Mouse (Mus musculus) kidney, embryonic 15.5 days (tissue): ENCODE results near the gene Bspry. TPM values are rescaled to one million over a fixed set of nuclear protein-coding genes. Genes with fewer than 3 reads are reported as not detected.

Experiments
- ATAC-seq: fragments of 200-750 bp; cut with Nextera tagmentation; replicated peaks from 2 replicates; pipeline ENCODE4 v1.8.0; 2017; ENCODE audit warnings: moderate TSS enrichment; ENCODE audit not compliant: low FRiP score
- H3K27ac ChIP-seq: fragments of 300-500 bp; sonication (generic); 2 replicates; pipeline ENCODE4 v1.5.1; 2015; ENCODE audit warnings: mild to moderate bottlenecking, inconsistent platforms
- H3K27me3 ChIP-seq: fragments of 300-500 bp; sonication (generic); 2 replicates; pipeline ENCODE4 v1.6.1; 2015; ENCODE audit warnings: inconsistent platforms
- H3K36me3 ChIP-seq: fragments of 300-500 bp; sonication (generic); 2 replicates; pipeline ENCODE4 v1.6.1; 2015; ENCODE audit warnings: inconsistent platforms
- H3K4me1 ChIP-seq: fragments of 300-500 bp; sonication (generic); 2 replicates; pipeline ENCODE4 v1.6.1; 2015; ENCODE audit warnings: inconsistent platforms
- H3K4me2 ChIP-seq: fragments of 300-500 bp; sonication (generic); 2 replicates; pipeline ENCODE4 v1.6.1; 2015; ENCODE audit warnings: moderate library complexity, mild to moderate bottlenecking, inconsistent platforms
- H3K4me3 ChIP-seq: fragments of 300-500 bp; sonication (generic); replicated peaks from 2 replicates; pipeline ENCODE4 v1.5.1; 2015; ENCODE audit warnings: mild to moderate bottlenecking, inconsistent platforms
- H3K9ac ChIP-seq: fragments of 300-500 bp; sonication (generic); 2 replicates; pipeline ENCODE4 v1.6.1; 2015; ENCODE audit warnings: mild to moderate bottlenecking, inconsistent platforms
- H3K9me3 ChIP-seq: fragments of 300-500 bp; sonication (generic); replicated peaks from 2 replicates; pipeline ENCODE4 v1.6.1; 2016; ENCODE audit warnings: inconsistent platforms
- WGBS: fragments of 180-500 bp; shearing (Covaris S2); methylation state at CpG from one replicate; pipeline ENCODE4 v1.1.7; 2015; ENCODE audit warnings: mixed read lengths; 5-methylcytosine and 5-hydroxymethylcytosine counted together
- polyA plus RNA-seq: library from polyadenylated mRNA; unstranded; fragments of >200 nt; fragmentation: Nextera tagmentation; extraction: Ambion mirVana; gene quantifications from 2 replicates; pipeline ENCODE4 v1.2.1, GENCODE M21; 2015

The Bspry gene
- polyA plus RNA-seq, 1 experiment from 2014 or later: 19.5 TPM

DNA sequence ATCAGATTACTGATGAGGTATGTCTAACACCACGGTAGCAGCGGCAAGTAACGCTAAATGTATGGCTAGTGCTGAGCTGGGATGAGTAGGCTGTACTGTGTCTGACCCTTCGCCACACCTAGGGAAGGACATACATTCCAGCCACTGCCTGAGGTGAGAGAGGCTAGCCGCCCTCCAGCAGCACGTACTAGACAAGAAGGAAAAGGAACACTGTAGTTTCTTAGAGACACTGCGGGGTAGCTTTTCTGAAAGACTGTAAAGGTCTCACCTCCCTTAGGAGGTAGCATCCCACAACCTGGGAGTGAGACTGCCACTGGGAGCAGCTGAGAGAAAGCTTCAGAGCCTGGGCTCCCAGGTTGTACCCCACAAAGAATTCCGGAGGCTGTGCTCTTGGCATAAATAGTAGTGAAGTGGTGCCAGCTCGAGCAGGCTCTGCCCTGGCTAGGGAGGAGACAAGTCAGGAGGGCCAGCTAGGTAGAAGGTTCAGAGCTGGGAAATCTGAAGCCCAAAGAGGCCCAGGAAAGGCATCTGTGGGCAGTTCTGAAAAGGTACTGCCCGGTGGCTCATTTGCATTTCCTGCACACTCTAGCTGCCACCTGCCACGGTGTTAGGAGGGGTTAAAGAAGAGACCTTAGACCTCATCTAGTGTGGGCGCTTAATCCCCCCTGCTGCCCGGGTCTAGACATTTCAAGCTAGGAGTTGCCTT, 38.7 kb downstream of the Bspry start:
- Histone ChIP-seq H3K4me1 (peaks cover 56% of the 10 kb centered on the region), H3K36me3 (peaks cover 24% of the 10 kb centered on the region), H3K4me2 (peak overlapping the region; percentile 82), H3K9ac (peak overlapping the region; percentile 69), H3K9me3 (no peaks in the 10 kb centered on the region), H3K27me3 (no peaks in the 10 kb centered on the region), H3K27ac (peak overlapping the region; percentile 95), H3K4me3 (peak overlapping the region; percentile 85)
- WGBS: 31% methylated on average over 13 of the region's 13 CpGs
- ATAC-seq: peak; percentile 28; the same call in 1 of the 2 replicates

DNA sequence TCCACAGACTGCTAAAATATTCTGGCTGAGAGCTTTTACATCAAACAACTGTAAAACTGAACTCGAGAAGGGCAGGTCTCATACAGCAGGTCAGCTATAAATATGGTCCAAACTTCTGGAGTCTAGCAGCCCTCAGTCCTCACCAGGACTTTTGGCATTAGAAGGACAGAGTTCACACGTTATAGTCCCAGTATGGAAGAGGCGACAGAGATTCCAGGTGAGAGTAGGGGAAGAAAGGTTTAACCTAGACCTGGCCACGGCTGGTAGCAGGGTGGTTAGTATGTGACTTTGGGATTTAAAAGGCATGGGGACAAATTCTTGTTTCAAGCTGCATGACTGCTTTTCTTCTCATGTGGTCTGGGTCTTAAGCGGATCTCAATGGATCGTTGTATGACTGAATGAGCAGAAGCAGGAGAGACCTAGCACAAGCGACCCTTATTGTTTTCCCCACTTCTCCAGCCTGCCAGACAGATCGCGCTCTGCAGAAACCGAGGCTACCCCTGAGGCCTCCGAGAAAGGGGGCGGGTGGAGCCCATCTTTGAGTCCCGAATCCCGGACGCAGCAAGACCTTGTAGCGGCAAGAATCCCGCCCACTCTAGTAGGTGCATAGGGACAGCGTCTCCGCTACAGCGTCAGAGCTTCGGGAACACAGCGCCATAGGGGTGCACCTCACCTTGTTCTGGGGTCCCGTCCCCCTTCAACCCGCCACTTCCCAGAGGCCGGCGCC, 39.4 kb downstream of the Bspry start:
- Histone ChIP-seq H3K27ac (peak overlapping the region; percentile 95), H3K4me1 (peaks cover 61% of the 10 kb centered on the region), H3K4me2 (peak overlapping the region; percentile 82), H3K27me3 (no peaks in the 10 kb centered on the region), H3K36me3 (peaks cover 20% of the 10 kb centered on the region), H3K9me3 (no peaks in the 10 kb centered on the region), H3K9ac (peak overlapping the region; percentile 69), H3K4me3 (peak overlapping the region; percentile 85)
- ATAC-seq: peak; percentile 69
- WGBS: under 1% methylated on average over 26 of the region's 26 CpGs

- ATAC-seq: peak; percentile 95
- peaks cover 20% of the 10 kb centered on the region for H3K36me3 ChIP-seq
- H3K4me2 ChIP-seq: peak within 1 kb of the TSS; percentile 82
- H3K4me1 ChIP-seq: peaks cover 63% of the 10 kb centered on the region
- H3K27me3 ChIP-seq: no peaks in the 10 kb centered on the region
- peak within 1 kb of the TSS; percentile 85 for H3K4me3 ChIP-seq
- H3K27ac ChIP-seq: peak within 1 kb of the TSS; percentile 95
- no peaks in the 10 kb centered on the region for H3K9me3 ChIP-seq
- H3K9ac ChIP-seq: peak within 1 kb of the TSS; percentile 69
- under 1% methylated on average over 37 of the region's 37 CpGs for WGBS
Observed at GRCm38 (mm10) chr4:62519849-62520233, 40.0 kb downstream of the Bspry start, which contains the start of gene Alad. TSS of gene Alad (minus strand) at chr4:62519918.

- H3K9ac ChIP-seq: no peak overlapping the region
- no peak overlapping the region for H3K4me2 ChIP-seq
- H3K27ac ChIP-seq: peak overlapping the region; percentile 95
- no peak overlapping the region for H3K4me3 ChIP-seq
- H3K9me3 ChIP-seq: no peaks in the 10 kb centered on the region
- no peaks in the 10 kb centered on the region for H3K27me3 ChIP-seq
- H3K4me1 ChIP-seq: peaks cover 52% of the 10 kb centered on the region
- no peak for ATAC-seq
- 89% methylated on average over 2 of the region's 2 CpGs for WGBS
- peaks cover 20% of the 10 kb centered on the region for H3K36me3 ChIP-seq
Observed at GRCm38 (mm10) chr4:62520892-62521400, 41.1 kb downstream of the Bspry start.

DNA sequence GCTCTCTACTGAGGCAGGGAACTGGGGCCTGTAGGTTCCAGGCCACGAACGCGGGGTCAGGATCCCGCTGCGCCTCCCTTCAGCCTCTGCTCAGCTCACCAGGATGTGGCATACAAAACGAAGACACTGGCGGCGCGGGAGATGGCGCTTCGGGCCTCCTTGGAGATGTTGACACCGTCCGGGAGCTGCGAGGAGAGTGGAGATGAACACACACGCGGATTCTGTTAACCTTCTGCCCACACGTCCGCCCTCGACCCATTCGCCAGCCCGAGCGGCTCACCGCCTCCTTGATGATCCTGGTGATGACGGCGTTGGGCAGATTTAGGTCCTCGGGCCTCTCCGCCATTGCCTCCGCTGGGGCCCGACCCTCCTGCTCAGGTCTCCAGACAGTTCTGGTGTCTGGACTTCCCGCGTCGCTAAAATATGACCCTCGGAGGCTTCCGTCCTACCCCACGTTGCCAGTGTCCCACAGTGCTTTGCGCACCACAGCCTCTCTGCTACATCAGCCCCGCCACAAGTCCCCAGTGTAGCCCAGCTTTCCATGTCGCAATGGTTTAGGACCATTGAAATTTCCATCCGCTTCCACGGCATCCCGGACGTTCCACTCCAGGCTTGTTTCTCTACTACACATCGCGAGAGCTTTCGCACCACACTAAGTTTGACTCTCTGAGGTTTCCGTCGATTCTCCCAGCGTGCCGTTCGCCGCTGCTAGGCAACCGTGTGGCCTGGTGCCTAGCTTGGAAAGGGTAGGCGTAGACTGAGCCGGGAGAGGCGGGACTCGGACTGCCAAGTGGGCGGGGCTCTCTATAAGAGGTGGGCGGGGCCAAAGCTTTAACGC, 45.0 kb downstream of the Bspry start, which contains the start of the genes Pole3 and 4933430I17Rik:
TSS of gene Pole3 (minus strand) at position 418 of the 838 bp plus-strand sequence.
TSS of gene 4933430I17Rik (plus strand) at position 719 of the 838 bp plus-strand sequence.
- peak within 1 kb of the TSS; percentile 70 for H3K9ac ChIP-seq
- no peaks in the 10 kb centered on the region for H3K27me3 ChIP-seq
- under 1% methylated on average over 59 of the region's 59 CpGs for WGBS
- H3K9me3 ChIP-seq: no peaks in the 10 kb centered on the region
- H3K4me3 ChIP-seq: peak within 1 kb of the TSS; percentile 78
- H3K27ac ChIP-seq: peak within 1 kb of the TSS; percentile 98
- H3K4me1 ChIP-seq: peaks cover 19% of the 10 kb centered on the region
- peak; percentile 98 for ATAC-seq
- H3K36me3 ChIP-seq: peaks cover 20% of the 10 kb centered on the region
- H3K4me2 ChIP-seq: peak within 1 kb of the TSS; percentile 88

DNA sequence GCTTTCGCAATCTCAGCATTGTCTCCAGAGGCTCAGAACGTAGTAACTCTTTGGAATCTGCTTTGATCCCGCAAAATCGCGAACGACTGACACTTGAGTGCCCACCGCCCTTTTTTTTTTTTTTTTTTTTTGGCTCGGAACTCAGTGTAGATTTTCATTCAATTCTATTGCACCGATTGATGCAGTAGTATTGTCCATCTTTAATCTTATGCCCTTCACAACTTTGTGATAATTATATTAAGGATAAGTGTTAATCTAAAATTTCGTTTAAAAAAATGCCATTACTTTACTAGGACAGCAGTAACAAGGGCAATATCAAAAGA, 45.6 kb downstream of the Bspry start:
- Histone ChIP-seq H3K4me2 (peak overlapping the region; percentile 88), H3K27me3 (no peaks in the 10 kb centered on the region), H3K9ac (peak overlapping the region; percentile 36; the same call in 1 of the 2 replicates), H3K9me3 (no peaks in the 10 kb centered on the region), H3K36me3 (peaks cover 20% of the 10 kb centered on the region), H3K27ac (no peak overlapping the region), H3K4me3 (peak overlapping the region; percentile 78), H3K4me1 (peaks cover 15% of the 10 kb centered on the region)
- WGBS: 3% methylated on average over 9 of the region's 10 CpGs
- ATAC-seq: no peak

DNA sequence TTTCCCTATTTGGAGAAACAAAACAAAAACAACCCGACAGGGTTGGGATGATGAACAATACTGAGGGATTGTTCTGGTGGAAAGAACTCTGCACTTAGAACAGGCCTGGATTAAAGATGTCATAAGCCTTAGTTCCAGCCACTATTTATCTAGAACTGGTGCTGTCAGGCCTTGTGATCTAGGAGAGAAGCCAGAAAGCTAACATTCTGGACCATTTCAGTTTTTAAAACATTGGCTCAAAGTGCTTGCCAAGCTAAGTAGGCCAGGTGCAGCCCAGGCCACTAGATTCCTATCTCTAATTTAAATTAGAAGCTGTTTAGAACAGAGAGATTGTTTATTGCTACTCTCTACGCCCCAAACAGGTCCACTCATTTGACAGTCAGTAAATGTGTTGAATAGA, 46.4 kb downstream of the Bspry start:
- H3K9me3 ChIP-seq: no peaks in the 10 kb centered on the region
- H3K4me3 ChIP-seq: no peak overlapping the region
- WGBS: 70% methylated on average over 2 of the region's 2 CpGs
- H3K36me3 ChIP-seq: peaks cover 20% of the 10 kb centered on the region
- no peaks in the 10 kb centered on the region for H3K27me3 ChIP-seq
- no peak overlapping the region for H3K9ac ChIP-seq
- H3K4me1 ChIP-seq: peaks cover 13% of the 10 kb centered on the region
- no peak overlapping the region for H3K4me2 ChIP-seq
- no peak for ATAC-seq
- H3K27ac ChIP-seq: no peak overlapping the region

DNA sequence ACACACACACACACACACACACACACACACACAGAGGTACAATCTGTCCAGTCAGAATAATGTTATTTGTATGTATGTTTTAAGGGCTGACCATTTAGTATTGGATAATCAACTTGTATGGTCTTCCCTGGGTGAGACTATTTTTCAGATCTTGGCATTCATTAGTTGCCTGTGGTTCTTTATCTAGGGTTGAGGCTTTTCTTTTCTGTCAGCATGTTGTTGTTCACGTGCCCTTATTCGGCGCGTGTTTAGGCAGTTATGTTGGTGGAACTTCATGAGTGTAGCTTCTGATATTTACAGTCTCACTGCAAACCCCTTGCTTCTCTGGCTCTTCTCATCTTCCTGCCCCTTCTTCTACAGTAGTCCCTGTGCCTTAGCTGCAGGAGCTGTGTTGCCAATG, 47.8 kb downstream of the Bspry start:
- H3K4me3 ChIP-seq: no peak overlapping the region
- peaks cover 11% of the 10 kb centered on the region for H3K36me3 ChIP-seq
- H3K4me1 ChIP-seq: peaks cover 13% of the 10 kb centered on the region
- H3K27me3 ChIP-seq: no peaks in the 10 kb centered on the region
- H3K27ac ChIP-seq: no peak overlapping the region
- H3K9me3 ChIP-seq: no peaks in the 10 kb centered on the region
- WGBS: 82% methylated on average over 4 of the region's 4 CpGs
- no peak overlapping the region for H3K4me2 ChIP-seq
- ATAC-seq: no peak
- H3K9ac ChIP-seq: no peak overlapping the region

DNA sequence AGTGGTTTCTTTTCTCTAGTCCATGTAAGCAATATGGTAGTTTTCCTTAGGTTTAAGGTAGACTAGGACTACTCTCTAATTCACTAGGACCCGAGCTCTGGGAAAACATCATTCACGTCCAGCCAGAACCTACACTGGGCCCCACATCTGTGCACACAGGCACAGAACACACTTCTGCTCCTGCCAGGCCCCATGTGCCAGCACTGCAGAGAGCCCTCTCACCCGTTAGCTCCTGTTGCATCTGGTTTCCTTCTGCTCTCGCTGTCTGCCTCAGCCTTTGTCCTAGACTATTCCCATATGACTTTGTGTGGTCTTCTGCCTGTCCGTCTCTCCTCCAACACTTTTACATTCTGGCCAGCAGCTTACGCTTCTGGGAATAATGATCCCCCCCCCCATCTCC, 53.9 kb downstream of the Bspry start:
- no peaks in the 10 kb centered on the region for H3K9me3 ChIP-seq
- ATAC-seq: no peak

GRCm38 (mm10) chr4:62541802-62542201, 61.9 kb downstream of the Bspry start:
- Histone ChIP-seq H3K4me1 (no peaks in the 10 kb centered on the region), H3K4me3 (no peak overlapping the region), H3K4me2 (no peak overlapping the region), H3K9me3 (no peaks in the 10 kb centered on the region), H3K9ac (no peak overlapping the region), H3K27me3 (no peaks in the 10 kb centered on the region), H3K27ac (no peak overlapping the region), H3K36me3 (no peaks in the 10 kb centered on the region)
- 67% methylated on average over 3 of the region's 3 CpGs for WGBS
- ATAC-seq: no peak

More for the DNA sequence above, 53.9 kb downstream of the Bspry start:
- 87% methylated on average over 6 of the region's 6 CpGs for WGBS
- no peak overlapping the region for H3K4me3 ChIP-seq
- no peaks in the 10 kb centered on the region for H3K4me1 ChIP-seq
- no peak overlapping the region for H3K4me2 ChIP-seq
- H3K27me3 ChIP-seq: no peaks in the 10 kb centered on the region
- H3K27ac ChIP-seq: no peak overlapping the region
- no peak overlapping the region for H3K9ac ChIP-seq
- H3K36me3 ChIP-seq: no peaks in the 10 kb centered on the region

- Histone ChIP-seq H3K4me3 (no peak overlapping the region), H3K9me3 (no peaks in the 10 kb centered on the region), H3K36me3 (no peaks in the 10 kb centered on the region), H3K27ac (no peak overlapping the region), H3K4me1 (no peaks in the 10 kb centered on the region), H3K27me3 (no peaks in the 10 kb centered on the region), H3K4me2 (no peak overlapping the region), H3K9ac (no peak overlapping the region)
- 87% methylated on average over 6 of the region's 6 CpGs for WGBS
- no peak for ATAC-seq
Observed at GRCm38 (mm10) chr4:62543782-62544181, 63.9 kb downstream of the Bspry start.
